Mouse (Mus musculus) A20 (cell line): Measurements from ENCODE around the gene Dop1a.
A peak's percentile ranks its signal among the peaks of the same experiment; 100 is the strongest.
"Not testable (repeated sequence)": the region's sequence is repeated elsewhere in the genome, so short reads cannot be mapped to it uniquely, and the experiment has no call there.

Experiments used
- DNase-seq: peaks from one replicate; pipeline ENCODE4 v3.0.0-alpha.2; 2011; ENCODE audit warnings: low read depth, low spot score

Dop1a gene

DNA sequence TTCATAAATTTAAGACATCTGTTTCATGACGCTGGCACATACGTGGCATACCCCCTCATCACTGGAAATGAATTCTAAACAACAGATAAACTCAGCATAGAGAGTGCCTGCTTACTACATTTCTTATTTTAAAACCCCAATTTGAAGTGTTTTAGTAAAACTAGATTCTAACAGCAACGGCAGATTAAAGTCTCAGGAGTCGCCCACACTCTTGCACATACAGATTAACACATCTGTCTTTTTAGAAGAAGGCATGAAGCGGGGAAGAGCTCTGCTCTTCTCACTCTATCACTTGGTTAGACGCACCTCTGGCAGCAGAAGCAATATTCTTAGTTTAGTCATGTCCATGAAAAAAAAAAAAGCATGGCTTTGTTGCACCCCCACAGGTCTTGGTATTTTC, 108.2 kb downstream of the Dop1a start:
- no peak for DNase-seq

DNA sequence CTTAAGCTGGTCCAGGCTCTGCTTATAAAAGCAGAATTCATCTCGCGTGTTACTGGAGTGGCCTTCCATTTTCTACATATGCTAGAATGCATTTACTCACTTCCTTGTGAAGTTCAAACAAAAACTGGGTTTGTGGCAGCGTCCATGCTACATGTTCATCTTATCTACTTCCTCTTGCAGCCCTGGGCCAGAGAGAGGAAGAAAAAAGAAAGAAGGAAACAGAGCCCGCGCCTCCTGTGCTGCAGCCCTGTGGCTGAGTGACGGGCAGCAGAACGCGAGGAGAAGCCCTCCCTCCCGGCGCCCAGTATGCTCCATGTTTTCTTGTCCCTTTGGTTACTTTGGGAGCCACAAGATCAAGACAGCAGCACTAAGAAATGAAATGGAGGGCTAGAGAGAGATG, 112.7 kb downstream of the Dop1a start:
- peak; percentile 10 for DNase-seq

DNA sequence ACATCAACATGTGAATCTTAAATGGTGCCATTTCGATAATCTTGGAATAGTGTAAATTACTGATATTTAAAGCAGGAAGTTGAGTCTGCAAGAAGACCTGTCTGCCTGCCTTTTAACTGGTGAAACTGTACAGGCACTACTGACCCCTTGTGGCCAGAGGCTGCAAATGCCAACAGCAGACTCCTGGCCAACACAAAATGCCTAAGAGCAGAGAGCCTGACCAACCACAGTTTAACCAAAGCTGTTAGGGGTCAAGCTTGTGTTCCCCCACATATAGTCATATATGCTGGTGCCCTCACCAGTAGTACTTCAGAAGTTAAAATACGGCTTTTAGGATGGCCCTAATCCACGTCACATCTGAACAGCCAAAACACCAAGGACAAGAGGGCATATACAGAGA, 116.8 kb downstream of the Dop1a start:
- peak; percentile 76 for DNase-seq

DNA sequence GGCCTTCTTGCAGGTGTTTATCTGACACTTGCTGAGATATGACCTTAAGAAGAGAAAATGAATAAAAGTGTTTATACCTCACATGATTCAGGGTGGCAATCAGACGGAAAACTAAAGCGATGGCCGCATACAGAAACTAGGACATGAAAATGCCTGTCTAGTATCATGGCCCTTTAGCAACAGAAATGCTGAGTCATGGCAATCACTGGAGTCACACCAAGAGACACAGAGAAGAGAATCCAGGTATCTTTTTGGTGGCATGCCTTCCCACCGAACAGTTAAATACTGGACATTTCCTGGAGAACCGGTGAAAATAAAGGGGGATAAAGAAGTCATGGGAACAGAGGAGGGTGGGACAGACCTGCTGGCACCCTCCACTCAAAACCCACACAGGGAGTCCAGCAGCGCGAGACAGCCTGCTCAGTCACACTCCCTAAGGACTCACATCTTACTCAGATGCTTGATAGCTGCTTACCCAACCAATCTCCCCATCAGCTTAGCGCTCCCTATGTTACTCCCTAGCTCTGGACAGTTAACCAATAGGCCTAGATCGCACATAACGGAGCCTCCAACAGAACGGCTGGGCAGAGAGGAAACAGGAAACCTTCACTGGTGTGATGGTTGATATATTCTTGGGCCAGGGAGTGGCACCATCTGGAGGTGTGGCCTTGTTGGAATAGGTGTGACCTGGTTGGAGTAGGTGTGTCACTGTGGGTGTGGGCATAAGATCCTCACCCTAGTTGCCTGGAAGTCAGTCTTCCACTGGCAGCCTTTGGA, 120.3 kb downstream of the Dop1a start:
- no peak for DNase-seq

DNA sequence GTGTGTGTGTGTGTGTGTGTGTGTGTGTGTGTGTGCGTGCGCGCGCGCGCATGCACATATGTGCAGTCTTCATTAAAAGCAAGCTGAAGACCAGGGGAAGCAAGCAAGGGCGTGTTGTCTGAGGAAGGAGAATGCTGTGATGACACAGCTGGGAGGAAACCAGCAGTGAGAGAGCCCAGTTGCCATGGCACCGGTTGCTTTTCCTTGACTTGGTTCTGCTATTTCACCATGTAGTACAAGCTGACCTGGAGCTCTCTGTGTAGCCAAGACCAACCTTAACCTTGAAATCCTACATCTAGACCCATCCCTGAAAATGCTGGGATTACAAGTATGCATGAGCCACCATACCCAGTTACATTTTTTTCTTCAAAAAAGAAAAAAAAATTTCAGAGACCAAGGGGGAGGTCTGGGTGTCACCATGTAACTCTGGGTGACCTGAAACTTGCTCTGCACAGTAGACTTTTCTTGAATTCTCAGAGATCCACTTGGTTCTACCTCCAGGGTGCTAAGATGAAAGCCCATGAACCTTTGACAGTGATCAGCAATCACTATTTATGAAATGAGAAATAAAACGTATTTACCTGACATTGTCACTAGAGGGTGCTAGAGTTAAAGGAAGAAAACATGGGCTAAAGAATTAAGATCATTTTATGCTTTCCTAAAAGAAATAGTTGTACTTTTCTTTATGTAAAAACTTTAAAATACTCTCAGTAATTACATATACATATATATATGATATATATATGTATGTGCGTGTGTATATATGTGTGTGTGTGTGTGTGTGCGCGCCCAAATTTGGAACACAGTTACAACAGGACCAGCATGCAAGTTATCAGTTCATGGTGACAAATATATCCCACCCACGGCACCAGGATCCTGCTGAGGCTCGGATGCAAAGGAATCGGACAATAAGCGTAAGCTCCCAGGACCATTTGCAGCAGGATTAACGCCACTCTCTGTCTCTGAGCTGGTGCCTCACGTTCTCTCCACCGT, 126.0 kb downstream of the Dop1a start:
- DNase-seq, result peak; percentile 34

DNA sequence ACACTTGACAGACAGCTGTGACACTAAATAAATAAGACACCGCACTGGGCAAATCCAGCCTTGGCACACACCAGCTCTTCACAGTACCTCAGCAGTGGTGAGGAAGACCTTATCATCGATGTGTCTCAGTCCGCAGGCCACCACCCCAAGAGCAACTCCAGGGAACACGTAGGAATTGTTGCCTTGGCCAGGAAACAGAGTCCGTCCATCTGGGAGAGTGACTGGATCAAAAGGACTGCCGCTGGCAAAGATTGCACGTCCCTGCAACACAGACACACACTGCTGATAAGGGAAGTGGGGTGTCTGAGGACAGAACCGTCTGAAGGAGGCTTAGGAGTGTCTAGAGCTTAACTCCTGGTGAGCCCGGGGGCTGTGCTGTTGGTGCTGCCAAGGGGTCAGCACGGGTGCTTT, 127.4 kb downstream of the Dop1a start:
- not testable (repeated sequence) for DNase-seq

DNA sequence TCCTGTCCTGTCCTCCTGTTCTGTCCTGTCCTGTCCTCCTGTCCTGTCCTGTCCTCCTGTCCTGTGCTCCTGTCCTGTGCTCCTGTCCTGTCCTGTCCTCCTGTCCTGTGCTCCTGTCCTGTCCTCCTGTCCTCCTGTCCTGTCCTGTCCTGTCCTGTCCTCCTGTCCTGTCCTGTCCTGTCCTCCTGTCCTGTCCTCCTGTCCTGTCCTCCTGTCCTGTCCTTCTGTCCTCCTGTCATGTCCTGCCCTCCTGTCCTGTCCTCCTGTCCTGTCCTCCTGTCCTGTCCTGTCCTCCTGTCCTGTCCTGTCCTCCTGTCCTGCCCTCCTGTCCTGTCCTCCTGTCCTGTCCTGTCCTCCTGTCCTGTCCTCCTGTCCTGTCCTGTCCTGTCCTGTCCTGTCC, 130.0 kb downstream of the Dop1a start:
- DNase-seq, result not testable (repeated sequence)

DNA sequence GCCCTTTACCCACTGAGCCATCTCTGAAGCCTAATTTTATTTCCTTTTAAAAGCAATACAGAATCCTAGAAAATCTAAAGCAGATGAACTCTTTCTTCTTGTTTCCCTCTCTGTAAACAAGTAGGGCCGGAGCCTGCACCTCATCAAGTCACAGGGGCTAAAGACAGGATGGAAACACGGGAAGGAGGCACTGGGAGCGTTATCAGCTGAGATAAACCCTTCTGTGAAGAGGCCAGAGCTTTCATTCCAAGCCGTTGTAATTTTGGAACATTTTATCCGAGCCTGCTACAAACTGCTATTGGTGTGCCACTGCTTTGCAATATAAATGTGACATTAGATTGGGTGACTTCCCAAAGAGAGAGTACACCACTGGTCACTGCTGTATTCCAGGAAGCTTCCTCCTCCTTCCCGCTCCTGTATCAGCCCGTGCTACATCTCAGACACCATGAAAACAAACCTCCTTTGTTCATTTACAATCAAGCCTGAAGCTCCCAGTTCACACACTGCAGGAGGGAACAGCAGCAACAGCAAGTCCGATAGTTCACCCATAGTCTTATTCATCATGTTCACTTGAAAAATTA, 132.9 kb downstream of the Dop1a start:
- no peak for DNase-seq
